Comparison of ENCODE assay signal across 8 mouse cellular contexts in genomic region chr4:133132027-133132426, GRCm38 (mm10). TPM values are rescaled to one million over a fixed set of nuclear protein-coding genes. Genes with fewer than 3 reads are reported as not detected.
DNase-seq lines count a peak whose midpoint lies in the region; ATAC-seq lines count a peak whose summit lies in the region.

No protein-coding gene starts in this region.

- peak overlapping the region; percentile 91 for H3K27ac ChIP-seq in heart, embryonic 15.5 days
- H3K27ac ChIP-seq in macrophage, result peak overlapping the region; percentile 94

- H3K79me2 ChIP-seq in macrophage (ENCODE audit: inconsistent target), result peaks cover 64% of the 10 kb centered on the region

- H3K4me1 ChIP-seq in heart, embryonic 15.5 days (replicated peaks), result peaks cover 20% of the 10 kb centered on the region

- WGBS in heart, embryonic 15.5 days, result 10% methylated on average over 6 of the region's 6 CpGs
- WGBS in macrophage (ENCODE audit: missing documents), result 0% methylated on average over 6 of the region's 6 CpGs

- no peaks in the 10 kb centered on the region for H3K36me3 ChIP-seq in heart, embryonic 15.5 days
- no peaks in the 10 kb centered on the region; the same call in 1 of the 2 replicates for H3K36me3 ChIP-seq in macrophage (ENCODE audit: inconsistent target)

- H3K4me2 ChIP-seq in heart, embryonic 15.5 days, result peak overlapping the region; percentile 67

- H3K4me3 ChIP-seq in heart, embryonic 15.5 days, result peak overlapping the region; percentile 97
- H3K4me3 ChIP-seq in macrophage (ENCODE audit: inconsistent target), result peak overlapping the region; percentile 98

- H3K9ac ChIP-seq in heart, embryonic 15.5 days, result peak overlapping the region; percentile 98

- peak; percentile 55 for DNase-seq in adrenal gland, postnatal 10 days
- no peak for DNase-seq in adrenal gland, postnatal 4 days (ENCODE audit: low spot score in 2 of 2)
- peak; percentile 43 for DNase-seq in embryo, embryonic 11 days
- peak; percentile 71 for DNase-seq in kidney, postnatal 10 days
- DNase-seq in thymus, postnatal 10 days (ENCODE audit: low spot score in 2 of 2), result peak; percentile 17 to 41
- no peak for DNase-seq in cerebellum, postnatal 10 days

- ATAC-seq in heart, embryonic 15.5 days (replicated peaks; ENCODE audit: insufficient number of reproducible peaks, insufficient read depth, low FRiP score, low read depth), result no peak

- H3K9me3 ChIP-seq in heart, embryonic 15.5 days (replicated peaks), result no peaks in the 10 kb centered on the region

- no peaks in the 10 kb centered on the region for H3K27me3 ChIP-seq in heart, embryonic 15.5 days

RNA-seq across cellular contexts. Expression of gene Wasf2, which starts 1.7 kb away (rescaled TPM):
- total RNA-seq in adrenal gland, postnatal 10 days (2021), result 100 to 1,000 TPM; 122 to 123 TPM
- 100 to 1,000 TPM; 155 to 157 TPM for total RNA-seq in adrenal gland, postnatal 4 days (2021)
- polyA plus RNA-seq in heart, embryonic 15.5 days (2015; fragmentation: Nextera tagmentation; extraction: Ambion mirVana), result 67.3 and 72.8 TPM in 2 replicates
- 100 to 1,000 TPM in 21 of 26 experiments, 10 to 100 TPM in 5; 72.9 to 153 (median 117) TPM for total RNA-seq in macrophage (2018; cell fraction: chromatin; rRNA removed)
- 100 to 1,000 TPM; 107 to 139 (median 117) TPM for total RNA-seq in macrophage (2018; cell fraction: cytosol; rRNA removed)
- 100 to 1,000 TPM in 13 of 26 experiments, 10 to 100 TPM in 13; 73.3 to 148 (median 98.6) TPM for total RNA-seq in macrophage (2018; cell fraction: nucleus; rRNA removed)
- 68.1 to 117 TPM (median 91.5 TPM) in 3 replicates for polyA plus RNA-seq in macrophage (2018)

Comparison
In these comparisons a context has a peak if more than half of its experiments do, and no peak if none do; other contexts are left out.
1. DNase-seq: peak in adrenal gland, postnatal 10 days (single experiment), embryo, embryonic 11 days (single experiment), kidney, postnatal 10 days (single experiment) and thymus, postnatal 10 days (2 of 2); none in adrenal gland, postnatal 4 days (0 of 2) and cerebellum, postnatal 10 days (0 of 2).